Mouse (Mus musculus): ENCODE data around the gene Gm4513. TPM values are rescaled to one million over a fixed set of nuclear protein-coding genes. Genes with fewer than 3 reads are reported as not detected.
"Not testable (repeated sequence)": the region's sequence is repeated elsewhere in the genome, so short reads cannot be mapped to it uniquely, and the experiment has no call there.

Gm4513 gene
- not detected in 2 replicates for polyA plus RNA-seq (2012; rRNA removed)

DNA sequence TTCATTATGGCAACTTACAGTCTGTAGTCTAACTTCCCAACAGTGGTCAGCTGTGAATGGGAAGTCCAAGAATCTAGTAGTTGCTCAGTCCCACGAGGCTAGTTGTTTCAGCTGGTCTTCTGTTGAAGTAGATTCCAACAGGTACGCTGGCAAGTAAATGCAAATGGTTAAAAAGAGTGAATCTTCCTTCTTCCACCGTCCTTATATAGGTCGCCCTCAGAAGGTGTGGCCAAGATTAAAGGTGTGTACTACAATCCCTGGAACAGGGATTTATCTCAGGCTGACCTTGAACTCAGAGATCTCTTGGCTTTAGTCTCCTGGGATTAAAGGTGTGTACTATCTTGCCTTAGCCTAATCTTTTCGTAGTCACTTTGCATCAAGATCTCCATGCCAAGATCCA, at the start of gene Gm4513:
Gene Gm4513, minus strand, starts transcription at position 101 of the 400 bp plus-strand sequence.
- H3K27ac ChIP-seq (ENCODE audit: insufficient read depth, low read length); H3K4me1 ChIP-seq (ENCODE audit: control insufficient read depth, insufficient read depth, low read length); H3K4me3 ChIP-seq (ENCODE audit: insufficient read depth, low read length): not testable (repeated sequence)

DNA sequence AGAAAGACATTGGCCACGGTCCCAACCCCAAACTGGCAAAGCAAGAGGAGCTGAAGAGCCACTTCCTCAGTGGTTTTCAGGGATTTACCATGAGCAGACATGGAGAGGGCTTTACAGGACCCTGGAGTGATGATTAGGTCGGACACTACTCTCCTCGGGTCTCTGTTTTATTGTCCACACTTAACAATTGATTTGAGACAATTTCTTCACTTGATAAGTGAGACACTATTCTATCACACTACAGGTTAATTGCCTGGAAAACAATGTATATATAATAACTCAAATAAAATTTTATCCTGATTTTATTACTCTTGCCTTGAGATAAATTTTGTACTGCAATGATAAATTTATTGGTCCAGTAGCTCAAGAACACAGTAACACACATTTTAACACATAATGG, 22.7 kb downstream of the Gm4513 start, which contains the start of gene Gm4141:
Gene Gm4141, minus strand, starts transcription at position 101 of the 400 bp plus-strand sequence.
- H3K27ac ChIP-seq (ENCODE audit: insufficient read depth, low read length); H3K4me1 ChIP-seq (ENCODE audit: control insufficient read depth, insufficient read depth, low read length); H3K4me3 ChIP-seq (ENCODE audit: insufficient read depth, low read length): not testable (repeated sequence)

DNA sequence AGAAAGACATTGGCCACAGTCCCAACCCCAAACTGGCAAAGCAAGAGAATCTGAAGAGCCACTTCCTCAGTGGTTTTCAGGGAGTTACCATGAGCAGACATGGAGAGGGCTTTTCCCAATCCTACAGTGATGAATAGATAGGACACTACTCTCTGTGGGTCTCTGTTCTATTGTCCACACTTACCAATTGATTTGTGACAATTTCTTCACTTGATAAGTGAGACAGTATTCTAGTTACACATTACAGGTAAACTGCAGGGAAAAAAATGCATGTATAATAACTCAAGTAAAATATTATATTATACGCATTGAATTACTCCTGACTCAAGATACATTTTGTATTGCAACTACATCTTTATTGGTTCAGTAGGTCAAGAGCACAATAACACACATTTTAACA, 53.2 kb downstream of the Gm4513 start, which contains the start of gene Gm5726:
Gene Gm5726, minus strand, starts transcription at position 101 of the 400 bp plus-strand sequence.
- H3K4me3 ChIP-seq (ENCODE audit: insufficient read depth, low read length); H3K27ac ChIP-seq (ENCODE audit: insufficient read depth, low read length); H3K4me1 ChIP-seq (ENCODE audit: control insufficient read depth, insufficient read depth, low read length): not testable (repeated sequence)

Other genes starting within 250 kb of the Gm4513 start
- not detected in 2 replicates for gene Gm5728, start 223.6 kb downstream of the Gm4513 start, polyA plus RNA-seq (2012; rRNA removed)
- not detected in 2 replicates for gene Vmn1r100, start 181.1 kb downstream of the Gm4513 start, polyA plus RNA-seq (2012; rRNA removed)
- gene Vmn1r101, start 156.4 kb downstream of the Gm4513 start, polyA plus RNA-seq (2012; rRNA removed), result not detected in 2 replicates
- not detected in 2 replicates for gene Gm10670, start 124.1 kb downstream of the Gm4513 start, polyA plus RNA-seq (2012; rRNA removed)
- not detected in 2 replicates for gene Vmn1r103, start 88.5 kb downstream of the Gm4513 start, polyA plus RNA-seq (2012; rRNA removed)
- gene Vmn1r104, start 65.2 kb downstream of the Gm4513 start, polyA plus RNA-seq (2012; rRNA removed), result not detected in 2 replicates
- gene Gm5726, start 53.3 kb downstream of the Gm4513 start, polyA plus RNA-seq (2012; rRNA removed), result not detected in 2 replicates
- gene Gm4141, start 22.8 kb downstream of the Gm4513 start, polyA plus RNA-seq (2012; rRNA removed), result not detected in 2 replicates
- gene Vmn1r107, start 69.9 kb upstream of the Gm4513 start, polyA plus RNA-seq (2012; rRNA removed), result not detected in 2 replicates
- gene Vmn1r111, start 104.2 kb upstream of the Gm4513 start, polyA plus RNA-seq (2012; rRNA removed), result not detected in 2 replicates
- gene Gm10668, start 131.6 kb upstream of the Gm4513 start, polyA plus RNA-seq (2012; rRNA removed), result not detected in 2 replicates
- gene Vmn1r112, start 172.2 kb upstream of the Gm4513 start, polyA plus RNA-seq (2012; rRNA removed), result not detected in 2 replicates
- gene Vmn1r113, start 188.3 kb upstream of the Gm4513 start, polyA plus RNA-seq (2012; rRNA removed), result not detected in 2 replicates
- not detected in 2 replicates for gene Vmn1r114, start 213.2 kb upstream of the Gm4513 start, polyA plus RNA-seq (2012; rRNA removed)
- not detected in 2 replicates for gene Vmn1r115, start 246.0 kb upstream of the Gm4513 start, polyA plus RNA-seq (2012; rRNA removed)

Data from cortical plate, adult 2 months (tissue).